Mouse (Mus musculus): ENCODE measurements at regions not wholly inside any gene's neighbourhood (a gene's known extent, or its start where the extent isn't known, plus 50 kb on each side); places are given as distances from the start of the nearest gene placed in this dataset.

DNA sequence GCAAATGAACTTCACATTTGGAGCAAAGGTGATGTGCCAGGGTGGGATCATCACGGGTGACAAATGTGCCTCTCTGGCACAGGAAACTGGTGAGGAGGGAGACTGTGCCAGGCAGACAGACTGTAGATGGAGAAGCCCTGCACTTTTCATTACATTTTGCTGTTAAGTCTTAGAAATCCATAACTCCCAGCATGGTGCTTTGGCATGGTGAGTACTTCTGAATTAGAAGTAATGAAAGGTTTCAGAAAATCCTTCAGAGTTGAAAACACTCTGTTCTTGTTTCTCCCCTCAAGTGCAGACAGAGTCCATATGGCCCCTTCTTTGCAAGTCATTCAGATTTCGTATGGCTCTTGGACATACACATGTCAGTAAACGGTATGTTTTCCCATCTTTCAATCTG lies 528.2 kb downstream of the Kctd8 start:
- DNase-seq (ENCODE audit: low spot score) (peak; percentile 63), ATAC-seq (ENCODE audit: low FRiP score) (no peak)
- Histone ChIP-seq H3K27me3 (ENCODE audit: insufficient read depth, low read length) (no peaks in the 10 kb centered on the region), H3K36me3 (ENCODE audit: insufficient read depth, low read length) (no peaks in the 10 kb centered on the region), H3K9ac (replicated peaks; ENCODE audit: low read length, poor library complexity, severe bottlenecking) (no peak overlapping the region), H3K4me2 (ENCODE audit: low read depth, low read length, poor library complexity, severe bottlenecking) (no peak overlapping the region), H3K27ac (ENCODE audit: low read depth, low read length) (no peak overlapping the region), H3K4me1 (ENCODE audit: insufficient read depth, low read length) (no peaks in the 10 kb centered on the region), H3K9me3 (ENCODE audit: low read length) (no peaks in the 10 kb centered on the region), H3K4me3 (ENCODE audit: low read depth, low read length) (no peak overlapping the region)
- no peak for TF ChIP-seq CTCF (IDR thresholded peaks at IDR 0.05)
- 69% methylated on average over 3 of the region's 3 CpGs for WGBS

DNA sequence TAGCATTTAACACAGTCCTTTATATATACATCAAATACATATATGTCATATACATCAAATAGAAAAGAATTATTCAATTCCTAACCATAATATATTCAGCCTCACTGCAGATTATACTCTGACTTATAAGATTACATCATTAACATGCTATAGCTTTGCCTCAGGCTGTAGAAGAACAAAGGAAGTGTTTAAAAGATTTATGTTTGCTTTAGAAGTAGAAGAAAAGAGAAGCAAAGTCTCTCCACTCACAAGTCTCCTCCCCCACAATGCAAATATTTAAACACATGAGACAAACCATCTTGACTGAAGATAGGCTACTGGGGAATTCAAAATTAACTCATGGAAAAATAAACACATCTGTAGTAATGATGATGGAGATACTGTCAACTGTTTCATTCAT lies 531.5 kb downstream of the Kctd8 start:
- no peaks in the 10 kb centered on the region for H3K36me3 ChIP-seq (ENCODE audit: insufficient read depth, low read length)
- TF ChIP-seq CTCF (IDR thresholded peaks at IDR 0.05), result no peak
- H3K27me3 ChIP-seq (ENCODE audit: insufficient read depth, low read length), result no peaks in the 10 kb centered on the region
- no peak overlapping the region for H3K4me3 ChIP-seq (ENCODE audit: low read depth, low read length)
- no peak overlapping the region for H3K27ac ChIP-seq (ENCODE audit: low read depth, low read length)
- no peak overlapping the region for H3K9ac ChIP-seq (replicated peaks; ENCODE audit: low read length, poor library complexity, severe bottlenecking)
- no peaks in the 10 kb centered on the region for H3K4me1 ChIP-seq (ENCODE audit: insufficient read depth, low read length)
- H3K4me2 ChIP-seq (ENCODE audit: low read depth, low read length, poor library complexity, severe bottlenecking), result no peak overlapping the region
- DNase-seq (ENCODE audit: low spot score) (no peak), ATAC-seq (ENCODE audit: low FRiP score) (no peak)
- H3K9me3 ChIP-seq (ENCODE audit: low read length), result no peaks in the 10 kb centered on the region
